Mouse (Mus musculus) testis, adult 2 months (tissue): ENCODE measurements at regions not wholly inside any gene's neighbourhood (a gene's known extent, or its start where the extent isn't known, plus 50 kb on each side); places are given as distances from the start of the nearest gene placed in this dataset.

Source experiments
- H3K27ac ChIP-seq: fragments of 200-500 bp; 2 replicates; pipeline ENCODE4 v1.5.1; 2012; ENCODE audit warnings: low read depth, low read length; ENCODE audit not compliant: control insufficient read depth, insufficient read depth
- H3K27me3 ChIP-seq: fragments of 200-500 bp; 2 replicates; pipeline ENCODE4 v1.6.1; 2012; ENCODE audit warnings: mild to moderate bottlenecking, low read length, moderate library complexity; ENCODE audit not compliant: control insufficient read depth, insufficient read depth
- H3K36me3 ChIP-seq: fragments of 200-500 bp; 2 replicates; pipeline ENCODE4 v1.6.1; 2012; ENCODE audit warnings: mild to moderate bottlenecking, low read length; ENCODE audit not compliant: control insufficient read depth, insufficient read depth
- H3K4me1 ChIP-seq: fragments of 200-500 bp; 2 replicates; pipeline ENCODE4 v1.6.1; 2012; ENCODE audit warnings: low read length; ENCODE audit not compliant: control insufficient read depth, insufficient read depth
- H3K4me3 ChIP-seq: fragments of 200-500 bp; 2 replicates; pipeline ENCODE4 v1.5.1; 2012; ENCODE audit warnings: low read depth, mild to moderate bottlenecking, low read length, moderate library complexity, mixed read lengths; ENCODE audit not compliant: control insufficient read depth
- CTCF ChIP-seq: fragments of 200-500 bp; IDR thresholded peaks from 2 replicates; pipeline ENCODE4 v1.5.1; 2012; ENCODE audit warnings: low read depth, mild to moderate bottlenecking, inconsistent platforms, low read length, moderate library complexity; ENCODE audit not compliant: control insufficient read depth, insufficient read depth, insufficient replicate concordance
- POLR2A ChIP-seq: fragments of 200-500 bp; IDR thresholded peaks from 2 replicates; pipeline ENCODE4 v1.6.1; 2012; ENCODE audit warnings: low read depth, mild to moderate bottlenecking, inconsistent platforms, low read length, moderate library complexity; ENCODE audit not compliant: control insufficient read depth

DNA sequence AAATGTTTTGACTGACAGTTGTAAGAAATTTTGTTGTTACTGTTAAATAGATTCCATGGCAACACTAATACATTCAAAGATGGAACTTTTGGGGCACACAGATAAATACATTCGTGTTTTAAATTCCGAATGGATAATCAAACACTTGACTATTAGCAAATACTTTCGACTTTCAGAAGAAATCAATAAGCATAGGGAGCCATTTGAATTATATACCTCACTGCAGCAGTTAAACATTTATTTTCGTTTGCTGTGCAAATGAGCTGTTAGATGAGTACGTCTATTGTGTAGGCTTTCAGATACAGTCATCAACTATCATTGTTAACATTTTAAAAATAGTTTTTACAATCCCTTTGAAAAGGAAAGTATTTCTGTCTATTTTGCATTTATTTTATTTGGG lies 99.0 kb downstream of the Gm11146 start:
- no peak overlapping the region for H3K4me3 ChIP-seq
- H3K36me3 ChIP-seq, result no peaks in the 10 kb centered on the region
- H3K27me3 ChIP-seq, result no peaks in the 10 kb centered on the region
- H3K4me1 ChIP-seq, result no peaks in the 10 kb centered on the region
- TF ChIP-seq CTCF (no peak), POLR2A (no peak)
- H3K27ac ChIP-seq, result no peak overlapping the region

- Histone ChIP-seq H3K4me1 (no peaks in the 10 kb centered on the region), H3K27ac (no peak overlapping the region), H3K36me3 (no peaks in the 10 kb centered on the region), H3K27me3 (no peaks in the 10 kb centered on the region), H3K4me3 (no peak overlapping the region)
- TF ChIP-seq POLR2A (no peak), CTCF (no peak)
These were observed 99.9 kb downstream of the Gm11146 start for GRCm38 (mm10) chr16:77502026-77502425.

GRCm38 (mm10) chr16:77500981-77501380 lies 100.9 kb downstream of the Gm11146 start:
- Histone ChIP-seq H3K27me3 (no peaks in the 10 kb centered on the region), H3K36me3 (no peaks in the 10 kb centered on the region), H3K27ac (peak overlapping the region; percentile 72; the same call in 1 of the 2 replicates), H3K4me3 (peak overlapping the region; percentile 38; the same call in 1 of the 2 replicates), H3K4me1 (no peaks in the 10 kb centered on the region)
- TF ChIP-seq CTCF (no peak), POLR2A (no peak)

- Histone ChIP-seq H3K4me1 (no peaks in the 10 kb centered on the region), H3K27me3 (no peaks in the 10 kb centered on the region), H3K4me3 (peak overlapping the region; percentile 38; the same call in 1 of the 2 replicates), H3K36me3 (no peaks in the 10 kb centered on the region), H3K27ac (peak overlapping the region; percentile 72)
- TF ChIP-seq CTCF (no peak), POLR2A (no peak)
These were observed 101.5 kb downstream of the Gm11146 start for GRCm38 (mm10) chr16:77500413-77500812.

DNA sequence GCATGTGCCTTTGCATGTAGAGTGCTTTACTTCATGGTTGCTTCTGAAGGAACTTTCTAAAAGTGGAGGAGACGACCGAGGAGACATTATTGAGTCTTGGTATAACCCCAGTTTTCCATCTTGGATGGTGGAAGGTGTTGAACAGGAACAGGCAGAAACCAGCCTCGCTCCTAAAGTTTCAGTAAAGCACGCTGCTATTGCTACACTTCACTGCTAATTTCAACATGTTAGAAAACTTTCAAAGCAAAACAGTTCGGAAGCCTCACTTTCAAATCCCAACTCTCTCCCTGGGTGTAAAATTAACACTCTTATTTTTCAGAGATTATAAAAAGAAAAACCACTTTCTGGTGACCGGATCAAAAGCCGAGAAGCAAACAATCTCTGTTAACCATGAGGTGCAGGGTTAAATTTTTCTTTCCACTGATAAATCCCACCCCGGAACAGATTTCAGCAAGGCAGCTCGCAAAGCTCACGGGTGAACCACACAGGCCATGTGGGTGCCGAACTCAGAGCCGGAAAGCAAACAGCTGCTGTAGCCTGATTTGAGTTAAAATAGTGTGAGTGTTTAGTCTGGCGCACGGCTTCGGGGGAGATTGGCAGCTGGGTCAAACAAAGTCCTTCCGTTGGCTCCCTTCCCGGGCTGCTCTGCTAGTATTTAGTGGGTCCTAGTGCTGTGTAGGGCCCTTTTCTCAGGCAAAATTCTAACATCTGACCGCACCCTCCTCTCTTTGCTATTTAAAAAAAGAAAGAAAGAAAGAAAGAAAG lies 102.2 kb downstream of the Gm11146 start:
- H3K36me3 ChIP-seq, result no peaks in the 10 kb centered on the region
- H3K27ac ChIP-seq, result peak overlapping the region; percentile 83
- no peaks in the 10 kb centered on the region for H3K27me3 ChIP-seq
- H3K4me1 ChIP-seq, result no peaks in the 10 kb centered on the region
- H3K4me3 ChIP-seq, result peak overlapping the region; percentile 32
- TF ChIP-seq CTCF, result no peak
- no peak for TF ChIP-seq POLR2A

GRCm38 (mm10) chr16:77495310-77495709 lies 106.6 kb downstream of the Gm11146 start:
- Histone ChIP-seq H3K27ac (no peak overlapping the region), H3K27me3 (no peaks in the 10 kb centered on the region), H3K4me1 (no peaks in the 10 kb centered on the region), H3K36me3 (no peaks in the 10 kb centered on the region), H3K4me3 (no peak overlapping the region)
- TF ChIP-seq POLR2A, result no peak
- no peak for TF ChIP-seq CTCF

GRCm38 (mm10) chr16:77494042-77494441 lies 107.9 kb downstream of the Gm11146 start:
- no peak overlapping the region for H3K27ac ChIP-seq
- TF ChIP-seq CTCF (no peak), POLR2A (no peak)
- no peaks in the 10 kb centered on the region for H3K4me1 ChIP-seq
- no peak overlapping the region for H3K4me3 ChIP-seq
- H3K27me3 ChIP-seq, result no peaks in the 10 kb centered on the region
- no peaks in the 10 kb centered on the region for H3K36me3 ChIP-seq
